Mouse (Mus musculus): ENCODE results near the gene Ncs1. TPM values are rescaled to one million over a fixed set of nuclear protein-coding genes. Genes with fewer than 3 reads are reported as not detected.

The Ncs1 gene
- polyA plus RNA-seq, 1 experiment from 2014 or later, result 1.1 TPM

DNA sequence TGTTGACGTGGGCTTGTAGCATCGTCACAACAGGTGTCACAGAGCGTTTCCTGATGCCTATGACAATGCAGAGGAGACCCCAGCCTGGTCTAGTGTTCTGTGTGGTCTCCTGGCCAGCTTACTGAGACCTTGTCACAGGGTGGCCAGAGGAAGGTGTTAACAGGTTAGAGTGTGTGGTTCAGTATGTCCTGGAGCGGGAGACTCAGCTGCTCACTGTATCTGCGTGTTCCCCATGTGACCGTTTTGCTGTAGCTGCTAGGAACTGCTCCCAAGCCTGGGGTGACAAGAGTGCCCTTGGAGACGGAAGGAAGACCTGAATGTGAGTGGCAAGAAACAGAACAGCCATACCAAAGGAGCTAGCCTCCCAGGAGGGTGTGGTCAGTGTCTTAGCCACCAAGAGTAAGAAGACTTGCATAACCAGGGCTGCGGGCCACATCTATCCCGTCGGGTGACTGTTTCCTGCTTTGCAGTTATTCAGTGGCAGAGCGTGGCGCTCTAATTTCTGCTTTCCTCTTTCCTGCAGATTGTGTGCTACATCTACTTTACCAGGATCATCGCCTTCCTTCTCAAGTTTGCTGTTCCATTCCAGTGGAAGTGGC lies 37.0 kb upstream of the Ncs1 start:
- Histone ChIP-seq H3K27ac (ENCODE audit: low read length) (no peak overlapping the region), H3K4me2 (ENCODE audit: low read depth, low read length) (no peak overlapping the region), H3K36me3 (ENCODE audit: control insufficient read depth, insufficient read depth) (peaks cover 5% of the 10 kb centered on the region; the same call in 1 of the 2 replicates), H3K9me3 (replicated peaks; ENCODE audit: control insufficient read depth, low read length) (no peaks in the 10 kb centered on the region), H3K9ac (ENCODE audit: low read depth, low read length) (no peak overlapping the region), H3K4me3 (ENCODE audit: low read depth, low read length) (no peak overlapping the region), H3K27me3 (ENCODE audit: control insufficient read depth, insufficient read depth, low read depth, low read length) (no peaks in the 10 kb centered on the region), H3K4me1 (ENCODE audit: control insufficient read depth, low read depth, low read length) (no peaks in the 10 kb centered on the region; the same call in 1 of the 2 replicates)
- 64% methylated on average over 13 of the region's 13 CpGs for WGBS (ENCODE audit: insufficient replicate concordance)
- no peak for ATAC-seq (ENCODE audit: low read depth)

DNA sequence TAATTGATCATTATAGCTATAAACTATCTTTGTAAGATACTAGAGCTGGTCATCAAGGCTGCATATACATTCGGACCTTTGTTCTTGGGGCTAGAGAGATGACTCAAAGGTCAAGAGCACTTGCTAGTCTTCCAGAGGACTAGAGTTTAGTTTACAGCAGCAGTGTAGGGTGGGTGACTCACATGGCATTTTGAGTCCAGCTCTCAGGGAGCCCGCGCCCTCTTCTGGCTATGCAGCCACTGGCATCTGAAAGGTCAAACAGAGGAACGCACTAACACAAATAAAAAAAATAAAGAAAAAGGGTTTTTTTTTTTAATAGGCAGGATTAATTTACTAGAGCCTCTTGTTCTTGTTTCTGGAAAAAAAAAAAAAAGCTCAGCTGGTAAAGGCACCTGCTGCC lies 36.1 kb upstream of the Ncs1 start:
- Histone ChIP-seq H3K4me2 (ENCODE audit: low read depth, low read length) (no peak overlapping the region), H3K27me3 (ENCODE audit: control insufficient read depth, insufficient read depth, low read depth, low read length) (no peaks in the 10 kb centered on the region), H3K4me1 (ENCODE audit: control insufficient read depth, low read depth, low read length) (no peaks in the 10 kb centered on the region; the same call in 1 of the 2 replicates), H3K36me3 (ENCODE audit: control insufficient read depth, insufficient read depth) (peaks cover 8% of the 10 kb centered on the region), H3K9ac (ENCODE audit: low read depth, low read length) (no peak overlapping the region), H3K9me3 (replicated peaks; ENCODE audit: control insufficient read depth, low read length) (no peaks in the 10 kb centered on the region), H3K4me3 (ENCODE audit: low read depth, low read length) (no peak overlapping the region), H3K27ac (ENCODE audit: low read length) (no peak overlapping the region)
- 81% methylated on average over 4 of the region's 4 CpGs for WGBS (ENCODE audit: insufficient replicate concordance)
- no peak for ATAC-seq (ENCODE audit: low read depth)

DNA sequence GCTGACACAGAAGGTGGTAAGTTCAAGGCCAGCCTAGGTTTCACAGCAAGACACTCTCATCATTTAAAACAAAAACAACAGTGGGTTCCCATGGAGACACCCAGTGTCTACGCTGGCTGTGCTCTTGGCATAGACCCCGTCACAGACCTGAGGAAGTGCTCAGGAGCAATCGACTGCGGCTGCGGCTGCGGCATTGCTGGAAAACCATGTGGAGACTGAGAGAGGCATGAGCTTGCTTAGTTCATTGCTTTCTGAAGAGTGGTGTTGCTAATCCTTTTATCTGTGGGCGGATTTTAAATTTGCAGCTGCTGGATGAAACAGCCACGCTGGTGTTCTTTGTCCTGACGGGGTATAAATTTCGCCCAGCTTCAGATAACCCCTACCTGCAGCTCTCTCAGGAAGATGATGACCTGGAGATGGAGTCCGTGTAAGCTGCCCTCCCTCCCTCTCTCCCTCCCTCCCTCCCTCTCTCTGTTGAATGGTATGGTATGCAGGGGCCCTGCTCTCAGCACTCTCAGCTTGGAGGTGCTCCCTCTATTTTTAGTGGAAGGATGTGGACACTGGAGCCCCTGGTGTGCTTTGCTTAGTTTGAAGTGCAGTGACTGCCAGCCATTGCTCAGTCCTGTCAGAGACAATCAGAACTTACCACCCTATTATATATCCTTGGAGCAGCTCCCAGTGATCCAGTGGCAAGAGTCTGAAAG lies 35.3 kb upstream of the Ncs1 start:
- peaks cover 8% of the 10 kb centered on the region for H3K36me3 ChIP-seq (ENCODE audit: control insufficient read depth, insufficient read depth)

DNA sequence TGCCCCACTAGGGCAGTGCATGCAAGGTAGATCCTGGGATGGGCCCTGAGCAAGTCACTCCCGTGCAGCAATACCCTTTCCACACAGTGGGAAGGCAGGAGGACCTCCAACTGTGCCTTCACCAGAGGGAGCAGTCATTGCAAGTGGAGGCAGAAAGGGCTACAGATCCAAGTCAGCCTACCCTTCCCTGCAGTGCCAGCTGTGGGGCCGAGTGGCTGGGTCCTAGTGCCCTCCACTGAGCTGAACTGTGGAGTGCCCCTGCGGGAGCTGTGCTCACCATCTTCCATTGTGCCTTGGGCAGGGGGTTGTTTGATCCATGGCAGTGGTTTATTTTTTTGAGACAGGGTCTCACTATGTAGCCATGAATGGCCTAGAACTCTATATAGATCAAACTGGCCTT lies 34.4 kb upstream of the Ncs1 start:
- H3K9ac ChIP-seq (ENCODE audit: low read depth, low read length), result no peak overlapping the region
- H3K27ac ChIP-seq (ENCODE audit: low read length), result no peak overlapping the region
- no peaks in the 10 kb centered on the region for H3K4me1 ChIP-seq (ENCODE audit: control insufficient read depth, low read depth, low read length)
- H3K4me2 ChIP-seq (ENCODE audit: low read depth, low read length), result no peak overlapping the region
- peaks cover 8% of the 10 kb centered on the region for H3K36me3 ChIP-seq (ENCODE audit: control insufficient read depth, insufficient read depth)
- H3K9me3 ChIP-seq (replicated peaks; ENCODE audit: control insufficient read depth, low read length), result no peaks in the 10 kb centered on the region
- 65% methylated on average over 3 of the region's 3 CpGs for WGBS (ENCODE audit: insufficient replicate concordance)
- no peak overlapping the region for H3K4me3 ChIP-seq (ENCODE audit: low read depth, low read length)
- no peak for ATAC-seq (ENCODE audit: low read depth)
- H3K27me3 ChIP-seq (ENCODE audit: control insufficient read depth, insufficient read depth, low read depth, low read length), result no peaks in the 10 kb centered on the region

More for the DNA sequence above, 35.3 kb upstream of the Ncs1 start:
- no peak overlapping the region for H3K4me2 ChIP-seq (ENCODE audit: low read depth, low read length)
- H3K4me3 ChIP-seq (ENCODE audit: low read depth, low read length), result no peak overlapping the region
- H3K27ac ChIP-seq (ENCODE audit: low read length), result no peak overlapping the region
- H3K27me3 ChIP-seq (ENCODE audit: control insufficient read depth, insufficient read depth, low read depth, low read length), result no peaks in the 10 kb centered on the region
- H3K9ac ChIP-seq (ENCODE audit: low read depth, low read length), result no peak overlapping the region
- H3K4me1 ChIP-seq (ENCODE audit: control insufficient read depth, low read depth, low read length), result no peaks in the 10 kb centered on the region; the same call in 1 of the 2 replicates
- 75% methylated on average over 11 of the region's 11 CpGs for WGBS (ENCODE audit: insufficient replicate concordance)
- no peak for ATAC-seq (ENCODE audit: low read depth)
- no peaks in the 10 kb centered on the region for H3K9me3 ChIP-seq (replicated peaks; ENCODE audit: control insufficient read depth, low read length)

DNA sequence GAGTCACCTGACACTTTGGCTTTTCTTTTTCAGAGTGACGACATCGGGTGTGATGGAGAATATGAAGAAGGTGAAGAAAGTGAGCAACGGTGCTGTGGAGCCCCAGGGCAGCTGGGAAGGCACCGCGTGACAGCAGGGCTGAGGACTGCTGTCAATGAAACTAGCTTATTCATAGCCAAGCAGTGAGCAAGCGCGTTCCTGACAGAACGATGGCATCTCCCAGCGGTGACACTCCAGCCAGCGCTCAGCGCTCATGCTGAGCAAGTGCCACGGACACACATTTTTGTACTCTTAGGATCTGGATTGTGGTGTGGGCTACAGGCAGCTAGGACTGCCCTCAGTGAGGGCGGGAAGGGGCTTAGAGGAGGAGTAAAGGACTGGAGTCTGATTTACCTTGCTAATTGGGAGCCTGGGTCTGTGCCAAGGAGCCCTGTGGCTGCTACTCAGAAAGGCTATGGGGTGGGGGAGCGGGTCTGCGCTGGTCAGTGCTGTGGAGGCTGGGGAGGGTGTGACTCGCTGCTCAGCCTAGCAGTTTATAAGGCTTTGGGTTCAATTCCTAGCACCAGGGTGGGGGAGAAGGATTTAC lies 31.3 kb upstream of the Ncs1 start:
- no peak for ATAC-seq (ENCODE audit: low read depth)
- WGBS (ENCODE audit: insufficient replicate concordance), result 86% methylated on average over 16 of the region's 16 CpGs
- H3K4me1 ChIP-seq (ENCODE audit: control insufficient read depth, low read depth, low read length), result no peaks in the 10 kb centered on the region
- no peaks in the 10 kb centered on the region for H3K9me3 ChIP-seq (replicated peaks; ENCODE audit: control insufficient read depth, low read length)
- H3K4me2 ChIP-seq (ENCODE audit: low read depth, low read length), result no peak overlapping the region
- H3K36me3 ChIP-seq (ENCODE audit: control insufficient read depth, insufficient read depth), result peaks cover 8% of the 10 kb centered on the region
- H3K4me3 ChIP-seq (ENCODE audit: low read depth, low read length), result no peak overlapping the region
- no peak overlapping the region for H3K9ac ChIP-seq (ENCODE audit: low read depth, low read length)
- no peak overlapping the region for H3K27ac ChIP-seq (ENCODE audit: low read length)
- H3K27me3 ChIP-seq (ENCODE audit: control insufficient read depth, insufficient read depth, low read depth, low read length), result no peaks in the 10 kb centered on the region

DNA sequence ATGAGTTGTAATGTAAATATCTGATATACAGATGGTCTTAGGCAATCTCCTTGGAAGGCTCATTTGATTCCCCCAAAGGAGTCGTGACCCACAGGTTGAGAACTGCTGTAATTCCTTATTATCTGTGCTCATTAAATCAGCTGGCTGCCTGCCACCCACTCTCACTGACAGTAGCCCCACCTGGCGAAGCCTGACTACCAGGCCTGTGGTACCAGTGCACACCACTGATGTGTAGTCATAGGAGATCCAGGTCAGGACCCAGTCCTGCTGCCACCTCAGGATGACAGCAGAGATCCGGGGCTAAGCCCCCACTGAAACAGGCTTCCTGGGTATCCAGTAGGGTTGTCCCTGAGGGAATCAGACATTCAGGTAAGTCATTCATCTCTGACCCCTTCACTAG lies 27.0 kb upstream of the Ncs1 start:
- Histone ChIP-seq H3K27me3 (ENCODE audit: control insufficient read depth, insufficient read depth, low read depth, low read length) (no peaks in the 10 kb centered on the region), H3K4me3 (ENCODE audit: low read depth, low read length) (no peak overlapping the region), H3K4me1 (ENCODE audit: control insufficient read depth, low read depth, low read length) (no peaks in the 10 kb centered on the region), H3K9ac (ENCODE audit: low read depth, low read length) (no peak overlapping the region), H3K27ac (ENCODE audit: low read length) (no peak overlapping the region), H3K4me2 (ENCODE audit: low read depth, low read length) (no peak overlapping the region), H3K9me3 (replicated peaks; ENCODE audit: control insufficient read depth, low read length) (no peaks in the 10 kb centered on the region), H3K36me3 (ENCODE audit: control insufficient read depth, insufficient read depth) (peaks cover 3% of the 10 kb centered on the region)
- no peak for ATAC-seq (ENCODE audit: low read depth)
- WGBS (ENCODE audit: insufficient replicate concordance), result 62% methylated on average over 3 of the region's 3 CpGs

DNA sequence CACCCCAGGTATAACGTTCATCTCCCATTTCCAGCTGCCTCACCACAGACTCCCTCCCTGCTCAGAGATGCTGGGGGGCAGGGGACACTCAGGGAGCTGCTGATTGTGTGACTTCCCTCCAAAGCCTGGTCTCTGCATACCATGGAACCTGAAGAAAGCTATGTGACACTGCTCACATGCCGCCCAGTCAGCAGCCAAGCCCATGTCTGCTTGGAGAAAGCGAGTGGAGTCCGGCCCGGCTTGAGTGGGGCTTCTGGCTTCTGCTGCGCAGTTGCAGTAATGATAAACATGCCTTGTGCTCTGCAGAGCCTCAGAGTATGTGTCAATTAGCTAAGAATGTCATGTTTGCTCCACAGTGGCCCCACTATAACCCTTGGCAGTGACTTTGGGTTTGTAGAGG lies 26.2 kb upstream of the Ncs1 start:
- no peak overlapping the region for H3K9ac ChIP-seq (ENCODE audit: low read depth, low read length)
- H3K4me1 ChIP-seq (ENCODE audit: control insufficient read depth, low read depth, low read length), result no peaks in the 10 kb centered on the region
- 65% methylated on average over 6 of the region's 6 CpGs for WGBS (ENCODE audit: insufficient replicate concordance)
- H3K27ac ChIP-seq (ENCODE audit: low read length), result no peak overlapping the region
- no peaks in the 10 kb centered on the region for H3K27me3 ChIP-seq (ENCODE audit: control insufficient read depth, insufficient read depth, low read depth, low read length)
- no peak overlapping the region for H3K4me2 ChIP-seq (ENCODE audit: low read depth, low read length)
- H3K9me3 ChIP-seq (replicated peaks; ENCODE audit: control insufficient read depth, low read length), result no peaks in the 10 kb centered on the region
- no peaks in the 10 kb centered on the region; the same call in 1 of the 2 replicates for H3K36me3 ChIP-seq (ENCODE audit: control insufficient read depth, insufficient read depth)
- no peak for ATAC-seq (ENCODE audit: low read depth)
- H3K4me3 ChIP-seq (ENCODE audit: low read depth, low read length), result no peak overlapping the region

DNA sequence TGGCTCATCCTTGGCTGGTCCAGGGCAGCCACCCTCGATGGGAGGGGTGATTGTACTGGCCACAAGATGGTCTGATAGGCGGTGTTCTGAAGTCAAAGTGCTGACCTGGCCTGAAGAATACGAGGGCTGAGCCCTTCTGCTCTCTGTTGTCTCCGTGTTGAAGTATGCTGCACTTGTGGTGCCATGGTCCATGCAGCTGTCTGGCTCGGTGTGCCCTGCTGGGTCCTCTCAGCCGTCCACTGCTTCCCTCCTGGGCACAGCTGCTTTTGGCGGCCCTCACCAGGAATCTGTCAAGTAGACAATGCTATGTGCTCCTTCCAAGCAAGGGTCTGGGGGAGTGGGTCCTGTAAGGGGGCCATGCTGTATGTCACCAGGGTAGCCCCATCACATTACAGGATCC lies 24.8 kb upstream of the Ncs1 start:
- Histone ChIP-seq H3K4me1 (ENCODE audit: control insufficient read depth, low read depth, low read length) (no peaks in the 10 kb centered on the region), H3K9ac (ENCODE audit: low read depth, low read length) (no peak overlapping the region), H3K4me3 (ENCODE audit: low read depth, low read length) (no peak overlapping the region), H3K9me3 (replicated peaks; ENCODE audit: control insufficient read depth, low read length) (no peaks in the 10 kb centered on the region), H3K27me3 (ENCODE audit: control insufficient read depth, insufficient read depth, low read depth, low read length) (no peaks in the 10 kb centered on the region), H3K4me2 (ENCODE audit: low read depth, low read length) (no peak overlapping the region), H3K27ac (ENCODE audit: low read length) (no peak overlapping the region), H3K36me3 (ENCODE audit: control insufficient read depth, insufficient read depth) (no peaks in the 10 kb centered on the region)
- WGBS (ENCODE audit: insufficient replicate concordance), result 47% methylated on average over 7 of the region's 7 CpGs
- no peak for ATAC-seq (ENCODE audit: low read depth)

DNA sequence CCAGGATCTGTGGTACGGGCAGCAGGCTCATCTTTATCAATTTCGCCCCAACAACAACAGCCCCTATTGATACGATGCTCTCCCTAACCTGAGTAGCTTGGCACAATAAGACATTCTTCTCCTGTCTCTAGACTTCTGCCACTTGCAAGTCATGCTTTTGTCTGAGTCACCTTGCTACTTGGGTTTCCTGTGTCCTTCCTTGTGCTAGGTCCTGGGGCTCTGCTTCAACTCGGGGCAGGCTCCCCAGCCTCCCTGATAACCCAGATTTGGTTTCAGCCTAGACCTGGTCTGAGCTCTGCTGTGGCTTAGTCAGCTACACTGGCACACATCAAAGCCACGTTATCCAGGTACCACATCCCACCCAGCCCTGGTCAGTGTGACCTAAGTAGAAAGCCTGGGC lies 24.0 kb upstream of the Ncs1 start:
- Histone ChIP-seq H3K36me3 (ENCODE audit: control insufficient read depth, insufficient read depth) (no peaks in the 10 kb centered on the region), H3K9me3 (replicated peaks; ENCODE audit: control insufficient read depth, low read length) (no peaks in the 10 kb centered on the region), H3K9ac (ENCODE audit: low read depth, low read length) (no peak overlapping the region), H3K4me1 (ENCODE audit: control insufficient read depth, low read depth, low read length) (no peaks in the 10 kb centered on the region), H3K27ac (ENCODE audit: low read length) (no peak overlapping the region), H3K27me3 (ENCODE audit: control insufficient read depth, insufficient read depth, low read depth, low read length) (no peaks in the 10 kb centered on the region), H3K4me3 (ENCODE audit: low read depth, low read length) (no peak overlapping the region), H3K4me2 (ENCODE audit: low read depth, low read length) (no peak overlapping the region)
- 48% methylated on average over 5 of the region's 5 CpGs for WGBS (ENCODE audit: insufficient replicate concordance)
- no peak for ATAC-seq (ENCODE audit: low read depth)
